Mouse (Mus musculus): Measurements from ENCODE around the gene Map7d1. TPM values are rescaled to one million over a fixed set of nuclear protein-coding genes. Genes with fewer than 3 reads are reported as not detected.

Map7d1 gene
- total RNA-seq, 2 experiments from 2014 or later, result 177 to 199 TPM

GRCm38 (mm10) chr4:126261675-126262074 is 5.5 kb upstream of the Map7d1 start:
- H3K4me3 ChIP-seq, result peak overlapping the region; percentile 91
- no peak for TF ChIP-seq CTCF (IDR thresholded peaks at IDR 0.05)
- no peak for DNase-seq
- intact Hi-C loops (cut with DNase I), result loop anchor here (1.0 to 5.0 kb wide), 3 partner anchors 34 to 164 kb away; partner anchors contain the start of gene Lsm10
- H3K27ac ChIP-seq, result peak overlapping the region; percentile 96

- peak overlapping the region; percentile 91 for H3K4me3 ChIP-seq
Observed at GRCm38 (mm10) chr4:126261266-126261665, 5.1 kb upstream of the Map7d1 start.

GRCm38 (mm10) chr4:126260520-126261201 is 4.5 kb upstream of the Map7d1 start:
- H3K4me3 ChIP-seq, result peak overlapping the region; percentile 91
- intact Hi-C loops (cut with DNase I), result loop anchor here (1.0 to 5.0 kb wide), 3 partner anchors 23 to 163 kb away; partner anchors contain the start of gene Lsm10

More at GRCm38 (mm10) chr4:126261266-126261665, 5.1 kb upstream of the Map7d1 start:
- TF ChIP-seq CTCF (IDR thresholded peaks at IDR 0.05), result no peak
- DNase-seq, result peak; percentile 57
- intact Hi-C loops (cut with DNase I), result loop anchor here (2.0 to 5.0 kb wide), 2 partner anchors 78 to 164 kb away; partner anchors contain the start of gene Lsm10
- H3K27ac ChIP-seq, result peak overlapping the region; percentile 96

GRCm38 (mm10) chr4:126259523-126260160 is 3.5 kb upstream of the Map7d1 start:
- H3K27ac ChIP-seq, result peak overlapping the region; percentile 96
- H3K4me3 ChIP-seq, result peak overlapping the region; percentile 91
- intact Hi-C loops (cut with DNase I), result loop anchor here (1.0 to 5.0 kb wide), 3 partner anchors 22 to 162 kb away; partner anchors contain the start of gene Lsm10
- peak; percentile 90 for DNase-seq
- TF ChIP-seq CTCF (IDR thresholded peaks at IDR 0.05), result no peak; the same call in 1 of the 2 replicates

More at GRCm38 (mm10) chr4:126260520-126261201, 4.5 kb upstream of the Map7d1 start:
- 0 out of 2 replicates have a peak, but pooled peaks have one; percentile 1 for TF ChIP-seq CTCF (IDR thresholded peaks at IDR 0.05)
- H3K27ac ChIP-seq, result peak overlapping the region; percentile 96
- peak; percentile 95 for DNase-seq

DNA sequence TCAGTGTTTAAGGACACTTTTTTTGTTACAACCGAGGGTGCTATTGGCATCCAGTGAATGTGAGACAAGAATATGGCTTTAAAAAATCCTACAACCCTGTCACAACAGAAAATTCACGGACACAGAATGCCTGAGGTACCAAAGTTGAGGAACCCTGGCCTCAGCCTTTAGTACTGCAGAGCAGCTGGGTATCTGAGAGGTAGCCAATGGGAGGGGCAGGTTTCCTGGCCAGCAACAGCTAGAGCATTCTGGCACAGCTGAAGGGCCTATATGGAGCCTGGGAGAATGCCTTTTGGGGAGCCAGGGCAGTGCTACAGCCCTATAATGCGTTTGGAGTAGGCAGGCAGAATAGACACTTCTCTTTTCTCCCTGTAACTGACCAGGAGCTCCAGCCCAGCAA is 2.9 kb upstream of the Map7d1 start:
- peak; percentile 78 for DNase-seq
- H3K4me3 ChIP-seq, result peak overlapping the region; percentile 91
- peak; percentile 9; the same call in 1 of the 2 replicates for TF ChIP-seq CTCF (IDR thresholded peaks at IDR 0.05)
- intact Hi-C loops (cut with DNase I), result no loop called here
- H3K27ac ChIP-seq, result peak overlapping the region; percentile 96

DNA sequence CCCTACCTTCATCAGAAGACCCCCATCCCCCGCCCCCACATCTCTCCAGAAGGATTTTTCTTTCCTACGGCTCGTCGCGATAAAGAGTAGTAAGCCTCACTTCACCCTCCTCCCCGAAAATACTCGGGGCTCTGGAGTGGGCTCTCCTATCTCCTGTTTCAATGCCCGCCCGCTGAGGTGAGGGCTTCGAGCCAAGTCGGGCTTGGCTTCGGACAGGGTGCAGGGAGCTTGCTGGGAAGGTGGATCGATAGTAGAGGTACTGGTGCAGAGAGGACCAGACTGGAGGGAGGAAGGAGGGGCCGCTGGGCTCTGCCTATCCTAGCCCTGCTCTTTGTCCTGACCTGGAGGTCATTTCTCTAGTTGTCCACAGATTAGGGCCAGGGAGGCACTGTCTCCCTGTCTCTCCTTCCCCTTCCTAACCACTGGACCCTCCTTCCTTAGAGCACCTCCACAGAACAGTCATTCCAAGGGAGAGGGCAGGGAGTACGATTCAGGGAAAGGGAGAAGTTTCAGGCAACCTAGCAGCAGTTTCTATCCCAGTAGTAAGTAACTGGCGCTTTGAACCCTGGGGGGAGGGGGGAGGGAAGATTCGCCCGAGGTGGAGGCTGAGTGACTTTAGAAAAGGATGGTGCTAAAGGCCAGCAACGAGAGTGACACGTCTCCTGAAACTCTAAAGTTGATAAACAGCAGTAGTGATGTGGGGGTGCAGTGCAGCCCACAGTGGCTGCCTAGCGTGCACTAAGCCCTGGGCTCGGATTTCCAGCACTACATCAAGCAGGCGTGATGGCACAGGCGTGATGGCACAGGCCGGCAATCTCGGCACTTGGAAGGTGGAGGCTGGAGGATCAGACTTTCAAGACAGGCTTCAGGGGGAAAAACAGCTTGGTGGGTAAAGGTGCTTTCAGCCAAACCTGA is 1.1 kb upstream of the Map7d1 start:
- peak; percentile 78 for DNase-seq
- TF ChIP-seq CTCF (IDR thresholded peaks at IDR 0.05), result no peak
- intact Hi-C loops (cut with DNase I), result no loop called here
- H3K27ac ChIP-seq, result peak overlapping the region; percentile 96
- H3K4me3 ChIP-seq, result peak overlapping the region; percentile 99

GRCm38 (mm10) chr4:126255113-126256001 is 786 bp downstream of the Map7d1 start:
- Histone ChIP-seq H3K27ac (peak overlapping the region; percentile 96), H3K4me3 (peak overlapping the region; percentile 99)
- intact Hi-C loops (cut with DNase I), result no loop called here
- no peak for TF ChIP-seq CTCF (IDR thresholded peaks at IDR 0.05)
- DNase-seq, result peak; percentile 76

DNA sequence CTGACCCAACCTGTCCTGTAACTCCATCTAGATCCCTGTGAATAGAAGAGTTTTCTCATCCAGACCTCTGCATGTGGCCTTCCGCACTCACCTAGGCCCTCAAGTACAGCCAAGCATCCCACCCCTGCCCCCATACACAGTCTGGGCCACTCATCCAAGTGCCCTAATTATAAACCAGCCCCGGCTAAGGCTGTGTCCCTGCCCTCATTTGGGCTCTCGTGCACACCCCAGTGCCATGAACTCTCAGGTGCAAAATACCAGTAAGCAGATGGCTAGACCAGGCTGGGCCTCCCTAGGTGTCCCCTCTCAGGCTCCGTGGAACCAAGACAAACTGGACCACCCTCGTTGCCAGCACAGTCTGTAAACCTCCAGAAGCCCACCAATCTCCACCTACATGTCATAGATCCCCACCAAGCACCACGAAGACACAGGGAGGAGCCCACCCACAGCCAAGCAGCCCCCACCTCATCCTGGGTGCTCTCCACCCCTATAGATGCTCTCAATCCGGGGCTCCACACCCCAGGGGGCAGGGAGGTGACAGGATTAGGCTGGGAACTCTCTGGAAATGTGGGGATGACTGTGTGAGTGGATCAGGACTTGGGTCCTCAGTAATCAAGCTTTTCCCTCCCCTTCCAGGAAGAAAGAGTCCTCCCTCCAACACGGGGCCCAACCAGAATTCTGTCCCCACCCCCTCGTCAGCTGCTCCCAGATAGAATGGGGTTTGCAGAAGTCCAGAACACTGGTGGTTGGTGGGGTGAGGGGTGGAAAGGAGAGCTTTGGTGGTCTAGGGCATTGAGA is 1.6 kb downstream of the Map7d1 start:
- intact Hi-C loops (cut with DNase I), result no loop called here
- H3K4me3 ChIP-seq, result peak overlapping the region; percentile 99
- peak; percentile 69 for DNase-seq
- peak overlapping the region; percentile 96 for H3K27ac ChIP-seq
- TF ChIP-seq CTCF (IDR thresholded peaks at IDR 0.05), result no peak

- intact Hi-C loops (cut with DNase I), result no loop called here
- DNase-seq, result no peak
- peak overlapping the region; percentile 96 for H3K27ac ChIP-seq
- peak overlapping the region; percentile 99 for H3K4me3 ChIP-seq
- TF ChIP-seq CTCF (IDR thresholded peaks at IDR 0.05), result no peak
Observed at GRCm38 (mm10) chr4:126253637-126254272, 2.4 kb downstream of the Map7d1 start.

Data from gastrocnemius, adult 2 months (tissue).